Mouse (Mus musculus): ENCODE measurements around the gene Tspan3.

Tspan3 gene

GRCm38 (mm10) chr9:56118091-56118490 lies 47.2 kb downstream of the Tspan3 start:
- in situ Hi-C loops (cut with MboI): no loop called here

- in situ Hi-C loops (cut with MboI): no loop called here
Observed at GRCm38 (mm10) chr9:56108174-56108573, 57.1 kb downstream of the Tspan3 start.

- in situ Hi-C loops (cut with MboI): no loop called here
Observed at GRCm38 (mm10) chr9:56107527-56107926, 57.8 kb downstream of the Tspan3 start.

GRCm38 (mm10) chr9:56106274-56107072 lies 58.8 kb downstream of the Tspan3 start:
- in situ Hi-C loops (cut with MboI): no loop called here

GRCm38 (mm10) chr9:56104921-56105320 lies 60.4 kb downstream of the Tspan3 start:
- in situ Hi-C loops (cut with MboI): no loop called here

- in situ Hi-C loops (cut with MboI): no loop called here
Observed at GRCm38 (mm10) chr9:56101022-56101421, 64.3 kb downstream of the Tspan3 start.

- in situ Hi-C loops (cut with MboI): no loop called here
Observed at GRCm38 (mm10) chr9:56100041-56100522, 65.2 kb downstream of the Tspan3 start.

GRCm38 (mm10) chr9:56097584-56098298 lies 67.5 kb downstream of the Tspan3 start:
- in situ Hi-C loops (cut with MboI): no loop called here

- in situ Hi-C loops (cut with MboI): no loop called here
Observed at GRCm38 (mm10) chr9:56092102-56092501, 73.2 kb downstream of the Tspan3 start.

GRCm38 (mm10) chr9:56090546-56091225 lies 74.6 kb downstream of the Tspan3 start:
- in situ Hi-C loops (cut with MboI): no loop called here

GRCm38 (mm10) chr9:56089778-56090520 lies 75.3 kb downstream of the Tspan3 start, which contains the start of gene Pstpip1:
TSS of gene Pstpip1 (plus strand) at chr9:56089962.
- in situ Hi-C loops (cut with MboI): no loop called here

- in situ Hi-C loops (cut with MboI): no loop called here
Observed at GRCm38 (mm10) chr9:56086524-56086923, 78.8 kb downstream of the Tspan3 start.

Data from mature B cell (primary cell).